Mouse (Mus musculus) cerebellum, adult 2 months (tissue): ENCODE data around the gene Tax1bp1.

Source experiments
- CTCF ChIP-seq: fragments of 200-500 bp; IDR thresholded peaks from 2 replicates; pipeline ENCODE4 v1.5.1; 2011; ENCODE audit warnings: low read depth, mild to moderate bottlenecking, control low read depth, low read length, moderate library complexity, borderline replicate concordance; ENCODE audit not compliant: insufficient read depth
- POLR2A ChIP-seq: fragments of 200-500 bp; IDR thresholded peaks from 2 replicates; pipeline ENCODE4 v1.6.1; 2011; ENCODE audit warnings: low read length, control low read depth, borderline replicate concordance; ENCODE audit not compliant: insufficient read depth

DNA sequence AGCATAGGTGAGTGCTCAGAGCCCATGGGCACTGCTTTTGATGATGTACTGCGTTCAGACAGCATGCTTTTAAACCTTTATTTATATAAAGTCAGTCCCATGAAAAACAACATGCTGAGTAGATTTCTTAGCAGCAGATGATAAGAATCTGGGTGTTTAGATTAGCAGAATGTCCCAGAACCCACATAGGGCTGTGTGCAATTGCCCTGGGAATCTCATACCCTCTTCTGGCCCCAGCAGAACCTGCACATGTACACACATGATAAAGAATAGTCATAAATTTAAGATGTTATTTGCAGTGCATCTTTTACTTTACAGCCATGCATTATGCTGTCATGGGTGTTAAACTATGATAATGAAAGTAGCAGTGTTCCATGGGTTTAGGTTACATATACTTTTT, 57.3 kb downstream of the Tax1bp1 start:
- TF ChIP-seq CTCF (no peak), POLR2A (no peak)
